In genomic region chr1:82289990-82290681, GRCm38 (mm10) we compare ENCODE assay signal across 7 mouse cellular contexts. TPM values are rescaled to one million over a fixed set of nuclear protein-coding genes. Genes with fewer than 3 reads are reported as not detected.
A peak's percentile ranks its signal among the peaks of the same experiment; 100 is the strongest.
DNase-seq lines count a peak whose midpoint lies in the region; ATAC-seq and TF ChIP-seq lines count a peak whose summit lies in the region.

No protein-coding gene starts in this region.

- no peak for ATAC-seq in hindbrain, postnatal 0 days
- ATAC-seq in midbrain, embryonic 13.5 days = 0 out of 2 replicates have a peak, but pooled peaks have one; percentile 7

- peak overlapping the region; percentile 78 for H3K9ac ChIP-seq in hindbrain, postnatal 0 days (replicated peaks; ENCODE audit: low read length)
- H3K9ac ChIP-seq in midbrain, embryonic 13.5 days (replicated peaks) = peak overlapping the region; percentile 88

- no peaks in the 10 kb centered on the region for H3K9me3 ChIP-seq in hindbrain, postnatal 0 days (ENCODE audit: low read length)
- no peaks in the 10 kb centered on the region for H3K9me3 ChIP-seq in midbrain, embryonic 13.5 days

- peaks cover 23% of the 10 kb centered on the region for H3K4me1 ChIP-seq in hindbrain, postnatal 0 days (ENCODE audit: insufficient read depth, low read length)
- H3K4me1 ChIP-seq in midbrain, embryonic 13.5 days (replicated peaks) = peaks cover 58% of the 10 kb centered on the region

- DNase-seq in adrenal gland, adult 8-10 months = peak; percentile 44
- DNase-seq in cerebellum, postnatal 25 days = peak; percentile 76
- DNase-seq in gastrocnemius, adult 8-10 months (ENCODE audit: low spot score in 2 of 2) = peak; percentile 39 to 55
- DNase-seq in hindbrain, postnatal 0 days (ENCODE audit: low spot score) = peak; percentile 83
- peak; percentile 72 for DNase-seq in left cerebral cortex, postnatal 36 days (ENCODE audit: low spot score in 2 of 2)
- peak; percentile 19 to 65 for DNase-seq in spleen, postnatal 4 days (ENCODE audit: low spot score in 2 of 2)

- peak; percentile 53 for TF ChIP-seq CTCF in hindbrain, postnatal 0 days (IDR thresholded peaks at IDR 0.05; ENCODE audit: low read depth)

- peak overlapping the region; percentile 96 for H3K27ac ChIP-seq in hindbrain, postnatal 0 days
- peak overlapping the region; percentile 98 for H3K27ac ChIP-seq in midbrain, embryonic 13.5 days

- H3K4me2 ChIP-seq in hindbrain, postnatal 0 days (ENCODE audit: low read depth, low read length) = peak overlapping the region; percentile 77
- H3K4me2 ChIP-seq in midbrain, embryonic 13.5 days (replicated peaks) = peak overlapping the region; percentile 82

- H3K27me3 ChIP-seq in hindbrain, postnatal 0 days (ENCODE audit: insufficient read depth, low read length) = no peaks in the 10 kb centered on the region
- no peaks in the 10 kb centered on the region for H3K27me3 ChIP-seq in midbrain, embryonic 13.5 days

- WGBS in hindbrain, postnatal 0 days = 1% methylated on average over 45 of the region's 45 CpGs
- under 1% methylated on average over 45 of the region's 45 CpGs for WGBS in midbrain, embryonic 13.5 days

- peak overlapping the region; percentile 84 for H3K4me3 ChIP-seq in hindbrain, postnatal 0 days (ENCODE audit: low read length)
- peak overlapping the region; percentile 79 for H3K4me3 ChIP-seq in midbrain, embryonic 13.5 days (replicated peaks)

- intact Hi-C loops in left cerebral cortex, postnatal 36 days (cut with DNase I) = loop anchor here (2.0 to 10.0 kb wide), 7 partner anchors 27 to 773 kb away; partner anchors contain the start of gene Rhbdd1

- no peaks in the 10 kb centered on the region for H3K36me3 ChIP-seq in hindbrain, postnatal 0 days (ENCODE audit: insufficient read depth, low read length)
- peaks cover 14% of the 10 kb centered on the region for H3K36me3 ChIP-seq in midbrain, embryonic 13.5 days

RNA-seq across cellular contexts. Expression of gene Irs1, which starts 1.1 kb away (rescaled TPM):
- total RNA-seq in adrenal gland, adult 8-10 months (2022) = 10 to 100 TPM in 3 of 4 experiments, 1 to 10 TPM in 1; 7.9 to 17.1 (median 13.2) TPM
- 10 to 100 TPM; 23.3 to 46.6 (median 44.6) TPM for total RNA-seq in gastrocnemius, adult 8-10 months (2022)
- 66.7 and 67.2 TPM in 2 replicates for total RNA-seq in hindbrain, postnatal 0 days (2014; rRNA removed)
- 5.9 and 6.3 TPM in 2 replicates for polyA plus RNA-seq in hindbrain, postnatal 0 days (2015; fragmentation: Nextera tagmentation; extraction: Ambion mirVana)
- 10 to 100 TPM; 16.1 to 16.3 TPM for total RNA-seq in left cerebral cortex, postnatal 36 days (2021)
- polyA plus RNA-seq in midbrain, embryonic 13.5 days (2015; fragmentation: Nextera tagmentation; extraction: Ambion mirVana) = 6.6 and 7.9 TPM in 2 replicates

RNA-seq across cellular contexts. Expression of gene Rhbdd1, which starts 26.1 kb away (rescaled TPM):
- total RNA-seq in adrenal gland, adult 8-10 months (2022) = 10 to 100 TPM; 36.5 to 39.7 (median 36.7) TPM
- total RNA-seq in gastrocnemius, adult 8-10 months (2022) = 1 to 10 TPM; 7.6 to 8.7 (median 8.0) TPM
- total RNA-seq in hindbrain, postnatal 0 days (2014; rRNA removed) = 3.8 and 5.1 TPM in 2 replicates
- 2.7 and 3.2 TPM in 2 replicates for polyA plus RNA-seq in hindbrain, postnatal 0 days (2015; fragmentation: Nextera tagmentation; extraction: Ambion mirVana)
- 1 to 10 TPM; 6.6 to 7.7 TPM for total RNA-seq in left cerebral cortex, postnatal 36 days (2021)
- 4.8 and 6.2 TPM in 2 replicates for polyA plus RNA-seq in midbrain, embryonic 13.5 days (2015; fragmentation: Nextera tagmentation; extraction: Ambion mirVana)

RNA-seq across cellular contexts. Expression of gene Gm9747, which starts 57.2 kb away (rescaled TPM):
- not detected for total RNA-seq in adrenal gland, adult 8-10 months (2022)
- total RNA-seq in gastrocnemius, adult 8-10 months (2022) = not detected
- not detected in 2 replicates for total RNA-seq in hindbrain, postnatal 0 days (2014; rRNA removed)
- 17.5 and 17.7 TPM in 2 replicates for polyA plus RNA-seq in hindbrain, postnatal 0 days (2015; fragmentation: Nextera tagmentation; extraction: Ambion mirVana)
- total RNA-seq in left cerebral cortex, postnatal 36 days (2021) = not detected
- 20.9 and 21.0 TPM in 2 replicates for polyA plus RNA-seq in midbrain, embryonic 13.5 days (2015; fragmentation: Nextera tagmentation; extraction: Ambion mirVana)
